Mouse (Mus musculus) cerebellum, adult 2 months (tissue): ENCODE measurements around the gene Slc24a3.

Experiments
- CTCF ChIP-seq: fragments of 200-500 bp; IDR thresholded peaks from 2 replicates; pipeline ENCODE4 v1.5.1; 2011; ENCODE audit warnings: low read depth, mild to moderate bottlenecking, control low read depth, low read length, moderate library complexity, borderline replicate concordance; ENCODE audit not compliant: insufficient read depth
- POLR2A ChIP-seq: fragments of 200-500 bp; IDR thresholded peaks from 2 replicates; pipeline ENCODE4 v1.6.1; 2011; ENCODE audit warnings: low read length, control low read depth, borderline replicate concordance; ENCODE audit not compliant: insufficient read depth

DNA sequence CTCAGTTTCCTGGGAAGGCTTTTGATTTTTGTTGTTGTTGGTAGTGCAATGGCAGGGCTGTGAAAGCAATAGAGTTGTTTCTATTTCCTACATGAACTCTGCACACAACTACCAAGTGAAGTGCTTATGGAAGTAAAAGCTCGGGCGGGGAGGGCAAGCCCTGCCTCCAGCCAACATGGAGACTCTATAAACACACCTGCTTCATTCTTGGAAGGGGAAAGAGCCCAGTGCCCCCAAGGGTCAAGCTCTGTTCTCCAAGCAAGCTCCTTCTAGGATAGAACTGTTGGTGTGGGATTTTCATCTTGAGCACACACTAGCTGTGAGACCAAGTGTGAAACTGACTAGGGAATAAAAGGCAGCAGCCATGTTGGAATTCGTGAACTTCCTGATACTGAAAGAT lies 2.5 kb upstream of the Slc24a3 start:
- TF ChIP-seq CTCF (no peak), POLR2A (no peak)
